Mouse (Mus musculus): ENCODE measurements around the gene Rlim.

Gene Rlim

DNA sequence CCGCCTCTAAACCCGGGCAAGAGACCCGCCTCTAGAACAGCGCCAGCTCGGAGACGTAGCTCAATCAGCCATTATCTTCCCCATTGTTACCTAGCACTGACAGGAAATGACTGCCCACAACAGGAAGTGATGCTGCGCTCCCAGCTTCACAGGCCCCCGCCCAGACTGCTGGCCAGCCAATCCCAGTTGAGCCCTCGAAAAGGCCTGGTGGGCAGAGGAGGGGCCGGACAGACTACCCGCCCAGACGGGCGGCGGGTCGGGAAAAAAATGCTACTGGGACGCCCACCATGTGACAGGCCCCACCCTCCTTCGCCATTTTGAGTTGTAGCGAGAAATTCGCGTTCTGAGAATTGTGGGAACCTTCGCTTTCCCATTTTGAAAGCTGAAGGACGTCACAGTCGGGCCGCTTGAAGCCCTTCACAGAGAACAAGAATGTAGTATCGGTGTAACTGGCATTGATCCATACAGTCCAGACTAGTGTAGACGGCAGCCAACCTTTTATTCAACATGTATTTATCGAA is at the start of gene Rlim:
TSS of gene Rlim (minus strand) at position 116 of the 521 bp plus-strand sequence.
- peak; percentile 63 for DNase-seq (ENCODE audit: low spot score)

DNA sequence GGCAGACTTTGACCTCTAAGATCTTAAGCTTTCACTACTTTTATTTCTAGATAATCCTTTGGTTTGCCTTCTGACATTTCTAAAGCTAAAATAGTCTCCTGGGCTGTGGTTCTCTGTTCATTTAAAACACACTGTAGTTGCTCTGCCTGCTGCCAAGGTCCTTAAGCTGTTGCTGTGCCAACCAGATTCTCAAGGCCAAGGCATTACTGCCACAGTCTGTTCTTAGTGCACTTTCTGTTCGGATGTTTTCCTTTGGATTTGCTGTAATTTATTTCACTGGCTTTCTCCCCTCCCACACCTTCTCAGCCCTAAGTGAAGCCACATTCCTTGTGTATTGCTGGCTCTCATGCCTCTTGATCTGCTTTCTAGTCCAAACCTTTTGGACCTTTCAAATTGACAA is 36.1 kb upstream of the Rlim start:
- no peak for DNase-seq (ENCODE audit: low spot score)

DNA sequence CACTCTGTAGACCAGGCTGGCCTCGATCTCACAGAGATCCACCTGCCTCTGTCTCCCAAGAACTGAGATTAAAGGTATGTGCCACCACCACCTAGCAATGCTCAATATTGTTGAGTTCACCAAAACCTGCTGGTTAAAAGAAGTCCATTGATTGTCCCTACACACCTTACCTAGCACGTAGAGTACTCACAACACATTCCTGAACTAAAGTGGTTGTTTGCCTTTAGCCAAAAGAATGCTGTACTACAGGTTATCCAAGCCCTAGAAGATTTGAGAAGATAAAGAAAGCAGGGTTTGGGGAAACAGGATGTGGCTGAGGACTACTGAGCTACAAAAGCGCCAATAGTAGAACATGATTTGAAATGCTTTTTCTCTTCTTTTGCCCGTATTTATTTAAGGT is 34.0 kb upstream of the Rlim start:
- no peak for DNase-seq (ENCODE audit: low spot score)

DNA sequence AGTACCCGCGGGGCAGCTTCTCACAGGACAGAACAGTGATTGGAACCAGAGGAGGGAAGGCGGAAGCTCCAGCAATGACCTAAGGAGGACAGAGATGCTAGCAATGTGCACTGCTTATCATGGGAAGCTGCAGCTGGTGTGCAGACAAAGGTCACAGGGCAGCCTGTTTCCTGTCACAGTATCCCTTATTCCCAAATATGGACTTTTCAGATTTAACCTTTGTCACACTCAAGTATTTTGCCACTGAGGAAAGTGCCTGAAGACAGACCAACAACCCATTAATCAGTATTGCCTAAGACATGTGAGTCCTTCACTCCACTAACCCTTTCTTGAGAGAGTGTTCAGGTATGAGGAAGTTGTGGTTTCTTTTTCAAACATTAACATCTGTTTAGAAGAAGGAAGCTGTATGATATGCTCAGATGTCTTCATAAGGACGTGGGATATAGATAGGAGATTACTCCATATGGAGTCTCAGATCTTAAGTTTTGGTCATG is 32.3 kb upstream of the Rlim start:
- DNase-seq (ENCODE audit: low spot score): no peak

DNA sequence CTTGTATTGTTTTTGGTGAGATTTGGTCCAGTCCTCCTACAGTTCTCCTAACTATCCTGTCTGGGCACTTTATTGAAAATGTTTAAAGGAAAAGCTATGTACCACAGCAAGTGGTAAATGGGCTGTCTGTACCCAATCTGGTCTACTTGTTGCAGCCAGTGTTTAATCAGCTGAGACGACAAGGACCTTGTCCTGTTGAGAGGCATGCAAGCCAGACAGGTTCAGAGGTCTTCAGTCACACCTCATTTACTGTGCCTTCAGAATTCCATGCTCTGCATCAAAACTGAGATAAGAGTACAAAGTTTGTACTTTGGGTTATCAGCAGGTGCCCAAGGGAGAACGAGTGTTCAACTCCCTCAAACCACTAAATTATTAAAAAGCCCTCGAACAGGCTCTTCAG is 13.7 kb upstream of the Rlim start:
- no peak for DNase-seq (ENCODE audit: low spot score)

DNA sequence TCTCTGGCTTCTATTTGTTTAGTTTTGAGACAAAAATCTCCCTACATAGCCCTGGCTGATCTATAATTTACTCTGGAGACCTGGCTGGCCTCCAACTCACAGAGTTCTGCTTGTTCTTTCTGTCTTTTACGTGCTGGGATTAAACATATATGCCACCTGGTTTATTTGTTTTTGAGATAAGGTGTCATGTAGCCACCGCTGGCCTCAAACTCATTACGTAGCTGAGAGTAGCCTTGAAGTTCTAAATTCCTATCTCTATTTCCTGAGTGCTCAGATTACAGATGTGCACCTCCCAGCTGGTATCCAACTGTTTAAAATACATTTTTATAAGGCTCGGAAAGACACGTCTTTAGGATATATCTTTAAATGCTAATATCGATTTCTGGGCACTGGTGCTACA is 12.8 kb upstream of the Rlim start:
- DNase-seq (ENCODE audit: low spot score): no peak

DNA sequence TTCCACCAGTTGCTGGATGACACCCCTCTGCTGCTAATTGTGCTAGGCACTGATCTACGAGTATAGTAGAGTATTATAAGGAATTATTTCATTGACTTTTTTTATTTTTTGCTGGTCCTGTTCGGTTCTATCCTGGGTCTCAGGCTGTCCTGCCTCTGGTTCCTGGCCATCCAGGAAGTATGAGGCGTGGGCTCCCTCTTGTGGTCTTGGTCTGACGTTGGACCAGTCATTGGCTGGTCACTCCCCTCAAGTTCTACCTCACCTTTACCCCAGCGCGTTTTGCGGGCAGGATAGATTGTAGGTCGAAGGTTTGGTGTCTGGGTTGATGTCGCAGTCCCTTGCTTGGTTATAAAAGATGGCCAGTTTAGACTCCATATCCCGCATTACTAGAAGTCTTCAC is 10.6 kb upstream of the Rlim start:
- DNase-seq (ENCODE audit: low spot score): no peak

DNA sequence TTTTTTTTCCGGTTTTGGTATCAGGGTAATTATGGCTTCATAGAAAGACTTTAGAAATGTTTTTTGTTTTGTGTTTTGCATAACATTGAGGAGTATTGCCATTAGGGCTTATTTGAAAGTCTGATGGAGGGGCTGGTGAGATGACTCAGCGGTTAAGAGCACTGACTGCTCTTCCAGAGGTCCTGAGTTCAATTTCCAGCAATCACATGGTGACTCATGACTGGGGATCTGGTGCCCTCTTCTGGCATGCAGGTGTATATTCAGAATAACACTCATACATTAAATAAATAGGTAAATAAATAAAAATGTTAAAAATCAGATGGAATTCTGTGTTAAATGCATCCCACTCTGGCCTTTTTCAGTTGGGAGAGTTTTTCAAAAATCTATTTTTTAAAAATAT is 9.3 kb upstream of the Rlim start:
- DNase-seq (ENCODE audit: low spot score): peak; percentile 18

DNA sequence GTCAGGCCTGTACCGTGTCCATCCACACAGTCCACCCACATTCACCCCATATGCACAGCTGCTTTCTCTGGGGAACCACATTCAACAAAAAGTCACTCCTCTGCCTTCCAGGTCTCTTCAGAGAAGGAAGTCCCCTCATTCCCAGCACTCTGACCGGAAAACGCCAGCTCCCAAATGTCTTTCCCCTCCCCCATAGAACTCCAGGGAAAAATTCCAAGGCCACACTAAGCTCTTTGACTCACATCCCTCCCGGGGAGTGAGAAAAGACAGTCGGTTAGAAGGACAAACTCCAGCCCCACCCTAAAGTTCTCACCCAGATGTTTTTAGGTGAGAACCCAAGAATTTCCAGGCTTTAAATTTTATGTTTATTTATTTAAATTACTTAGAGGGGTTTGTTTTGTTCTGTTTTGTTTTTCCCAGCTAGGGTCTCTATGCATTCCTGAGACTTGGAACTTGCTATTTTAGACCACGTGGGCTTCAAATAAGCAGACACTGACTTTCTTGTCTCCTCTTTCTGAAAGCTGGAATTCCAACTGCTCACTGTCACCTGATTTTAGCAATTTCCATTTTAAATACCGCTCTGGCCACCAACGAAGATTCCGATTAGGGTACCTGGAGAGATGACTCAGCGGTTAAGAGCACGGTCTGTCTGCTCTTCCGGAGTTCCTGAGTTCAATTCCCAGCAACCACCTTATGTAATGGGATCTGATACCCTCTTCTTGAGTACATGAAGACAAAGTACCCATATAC is 6.3 kb upstream of the Rlim start:
- no peak for DNase-seq (ENCODE audit: low spot score)

DNA sequence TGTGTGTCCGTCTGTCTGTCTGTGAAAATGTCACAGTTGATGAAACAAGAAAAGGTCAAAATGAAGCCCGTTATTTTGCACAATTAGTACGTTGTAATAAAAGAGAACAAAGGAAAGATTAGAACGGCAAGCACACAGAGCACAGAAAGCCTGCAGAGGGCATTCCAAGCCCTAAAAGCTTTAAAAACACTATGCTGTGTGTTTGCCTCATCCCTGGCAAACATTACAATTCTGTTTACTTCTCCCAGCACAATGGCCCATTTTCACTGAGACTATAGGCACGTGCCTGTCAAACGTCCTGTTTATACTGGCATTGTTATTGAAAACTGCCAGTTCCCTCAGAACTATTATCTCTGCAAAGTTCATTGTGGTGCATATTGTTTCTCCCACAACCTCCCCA is 5.1 kb upstream of the Rlim start:
- DNase-seq (ENCODE audit: low spot score): no peak

DNA sequence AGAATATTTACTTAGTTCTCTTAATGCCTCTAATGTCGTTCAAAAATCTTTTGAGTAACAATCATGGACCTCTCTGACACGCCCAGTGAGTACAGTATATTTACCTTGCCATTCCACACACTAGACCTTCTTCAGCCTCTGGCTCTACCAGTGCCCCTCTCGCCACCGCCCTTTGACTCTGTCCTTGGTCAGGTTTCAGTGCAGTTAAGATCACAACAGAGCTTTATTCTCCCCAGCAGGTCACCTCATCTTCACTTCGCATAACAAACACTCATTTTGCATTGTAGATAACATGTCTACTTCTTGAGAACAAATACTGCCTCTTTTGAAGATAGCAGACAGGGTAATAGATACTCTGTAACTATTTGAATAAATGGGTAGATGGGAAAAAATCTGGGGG is 3.9 kb upstream of the Rlim start:
- no peak for DNase-seq (ENCODE audit: low spot score)

DNA sequence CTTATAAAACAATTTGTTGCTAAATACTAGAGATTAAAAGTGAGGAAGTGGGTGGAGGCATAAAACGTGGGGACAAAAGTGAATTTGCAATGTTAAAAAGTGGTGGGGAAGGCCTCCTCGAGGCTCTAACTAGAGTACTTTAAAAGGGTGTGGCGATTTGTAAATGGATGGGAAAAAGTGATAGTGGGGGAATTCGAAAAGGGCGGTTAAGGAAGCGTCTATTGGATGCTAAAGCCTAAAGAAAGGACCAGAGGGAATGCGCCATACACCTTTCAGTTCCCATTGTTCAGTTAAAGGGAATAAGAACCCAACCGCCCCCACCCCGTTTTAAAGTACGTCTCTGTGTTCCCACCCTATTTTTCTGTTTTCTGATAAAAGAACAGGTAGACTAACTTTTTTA is 722 bp upstream of the Rlim start:
- DNase-seq (ENCODE audit: low spot score): no peak

DNA sequence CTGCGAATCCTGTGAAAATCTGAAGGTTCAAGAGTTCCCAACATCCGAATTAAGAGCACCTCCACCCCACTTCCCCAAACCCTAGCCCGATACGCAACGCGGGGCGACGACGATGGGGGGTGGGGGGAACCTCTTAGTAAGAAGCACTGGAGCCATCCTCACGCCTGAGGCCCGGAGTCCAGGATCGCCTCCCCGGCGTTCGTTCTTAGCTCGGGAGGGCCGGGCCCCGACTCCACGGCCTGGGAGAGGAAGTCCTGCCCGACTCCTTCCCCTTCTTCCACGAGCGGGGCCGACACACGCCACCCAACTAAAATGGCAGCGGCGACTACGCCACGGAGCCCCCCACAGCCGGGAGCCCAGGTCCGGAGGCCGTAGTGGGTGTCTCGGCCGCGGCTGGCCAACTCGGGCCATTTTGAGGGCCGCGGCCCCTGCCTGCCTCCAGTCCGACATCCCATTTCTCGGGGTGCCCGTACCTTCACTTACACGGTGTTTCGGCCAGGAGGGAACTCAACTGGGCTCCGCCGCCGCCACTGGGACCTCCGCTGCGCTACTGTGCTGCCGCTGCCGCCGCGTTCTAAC is 405 bp downstream of the Rlim start:
- peak; percentile 6 for DNase-seq (ENCODE audit: low spot score)

DNA sequence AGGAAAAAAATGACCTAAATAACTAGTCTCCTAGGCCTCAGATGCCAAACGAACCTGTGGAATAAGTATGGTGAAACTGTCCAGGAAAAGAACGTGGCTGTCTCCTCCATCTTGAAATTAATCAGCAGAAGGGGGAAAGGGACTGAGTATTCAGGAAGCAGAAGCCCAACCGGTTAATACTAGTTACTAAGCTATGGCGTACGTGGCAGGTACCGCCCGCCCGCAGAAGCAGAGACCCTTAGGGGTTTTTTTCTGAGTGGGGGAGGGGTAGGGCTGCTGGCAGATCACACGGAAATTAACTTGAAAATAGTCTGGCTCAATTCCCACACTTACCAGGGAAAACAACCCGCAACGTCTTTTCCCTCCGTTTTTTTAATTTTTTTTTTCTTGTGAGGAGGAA is 1.0 kb downstream of the Rlim start:
- peak; percentile 7 for DNase-seq (ENCODE audit: low spot score)

DNA sequence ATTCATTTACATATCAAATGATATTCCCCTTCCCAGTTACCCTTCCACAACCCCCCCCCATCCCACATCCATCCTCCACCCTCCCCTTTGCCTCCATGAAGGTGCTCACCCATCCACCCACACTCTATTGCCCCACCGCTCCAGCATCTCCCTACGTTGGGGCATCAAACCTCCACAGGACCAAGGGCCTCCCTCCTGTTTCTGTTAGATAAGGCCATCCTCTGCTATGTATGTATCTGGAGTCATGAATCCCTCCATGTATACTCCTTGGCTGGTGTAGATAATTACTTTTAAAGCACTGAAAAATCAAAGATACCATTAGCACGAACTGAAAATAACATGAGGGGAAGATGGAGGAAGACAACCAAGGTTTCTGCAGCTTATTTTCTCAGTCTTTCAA is 41.4 kb downstream of the Rlim start:
- no peak for DNase-seq (ENCODE audit: low spot score)

DNA sequence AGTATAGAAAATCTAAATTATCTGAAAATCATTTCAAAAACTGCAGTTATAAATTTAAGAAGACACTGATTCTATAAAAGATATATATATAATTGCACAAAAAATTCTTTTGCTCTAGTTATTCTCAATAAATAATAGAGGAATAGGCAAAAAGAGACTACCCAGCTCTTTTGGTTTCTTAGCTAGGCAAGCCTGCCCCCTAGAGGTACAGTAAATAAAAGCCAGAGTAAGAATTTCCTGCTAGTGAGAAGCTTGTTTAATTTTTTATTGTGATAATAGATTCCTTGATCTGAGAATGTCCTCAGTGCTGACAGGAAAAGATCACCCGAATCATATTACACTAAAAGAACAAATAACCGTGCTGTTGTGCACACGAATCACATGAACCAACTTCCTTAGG is 43.8 kb downstream of the Rlim start:
- no peak for DNase-seq (ENCODE audit: low spot score)

DNA sequence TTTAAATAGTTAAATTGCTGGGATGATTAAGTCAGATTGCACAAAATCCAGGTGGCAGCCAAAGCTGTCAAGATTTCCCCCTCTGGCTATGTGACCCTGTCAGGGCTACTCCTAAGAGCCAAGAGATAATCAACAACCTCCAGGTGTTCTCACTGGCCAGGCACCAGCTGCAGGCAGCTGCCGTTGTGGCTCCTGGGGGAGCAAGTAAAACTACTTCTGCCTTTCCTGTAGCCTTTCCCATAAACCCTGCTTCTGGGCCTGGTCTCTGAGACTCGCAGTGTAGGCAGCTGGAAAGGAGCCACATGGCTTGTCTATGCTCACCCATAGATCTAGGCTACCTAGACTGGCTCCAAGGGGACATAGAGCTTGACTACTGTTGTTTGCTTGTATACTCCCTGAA is 58.6 kb downstream of the Rlim start:
- no peak for DNase-seq (ENCODE audit: low spot score)

DNA sequence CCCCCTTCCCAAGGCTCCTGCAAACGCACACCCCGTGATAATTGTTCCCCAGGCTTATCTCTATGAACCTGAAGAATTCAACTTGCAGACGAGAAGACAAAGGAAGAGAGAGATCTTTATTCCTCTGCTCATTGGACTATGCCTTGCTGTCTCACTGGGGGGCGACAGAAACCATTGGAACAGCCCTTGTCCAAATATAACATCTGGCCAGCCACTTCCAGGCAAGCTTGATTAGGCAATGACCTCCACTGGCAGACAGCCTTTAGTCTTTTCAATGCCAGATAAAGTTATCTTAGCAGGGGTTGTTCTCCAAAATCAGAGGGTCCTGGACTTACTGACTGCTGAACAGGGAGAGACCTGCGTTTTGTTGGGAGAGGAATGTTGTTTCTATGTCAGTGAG is 62.1 kb downstream of the Rlim start:
- no peak for DNase-seq (ENCODE audit: low spot score)

DNA sequence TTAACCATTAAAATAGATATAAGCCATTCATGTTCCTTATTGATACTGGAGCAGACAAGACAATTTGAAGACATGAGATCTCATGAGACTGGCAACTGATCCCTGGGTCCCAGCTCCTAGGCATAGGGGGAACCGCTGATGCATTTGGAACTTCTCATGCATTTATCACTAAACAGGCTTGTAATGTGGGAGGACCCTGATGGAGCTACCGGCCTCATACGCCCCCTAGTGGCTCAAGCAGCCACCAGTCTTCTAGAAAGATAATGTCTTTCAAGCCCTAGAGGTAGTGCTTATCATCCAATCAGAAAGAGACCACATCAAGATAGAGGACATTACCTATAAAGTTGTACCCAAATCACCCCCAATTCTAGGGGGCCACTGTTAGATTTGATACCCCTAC is 66.3 kb downstream of the Rlim start:
- peak; percentile 11 for DNase-seq (ENCODE audit: low spot score)
